13 mouse cellular contexts compared by ENCODE assay signal in the genomic region with DNA sequence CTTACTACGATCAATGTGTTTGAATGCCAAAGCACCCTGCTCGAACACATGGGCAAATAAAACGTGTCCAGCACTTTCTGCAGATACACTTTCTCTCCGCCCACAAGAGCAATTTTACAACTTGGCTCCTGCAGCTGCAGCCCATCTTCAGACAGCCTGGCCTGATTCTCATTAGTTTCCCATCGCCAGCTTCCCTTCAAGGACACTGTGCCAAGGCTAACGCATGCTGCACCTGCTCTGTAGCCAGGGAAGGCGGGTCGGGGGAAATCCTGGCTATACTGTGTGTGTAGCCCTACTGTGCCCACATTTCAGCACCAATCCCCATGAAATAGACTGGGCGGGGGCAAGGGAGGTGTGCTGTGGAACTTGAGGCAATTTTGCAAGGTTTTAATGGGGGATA. TPM values are rescaled to one million over a fixed set of nuclear protein-coding genes. Genes with fewer than 3 reads are reported as not detected.
DNase-seq lines count a peak whose midpoint lies in the region; ATAC-seq lines count a peak whose summit lies in the region.
"Had no signal": no experiment of that assay in that cellular context is flagged by ENCODE, and none has a peak within 500 bp of the region (broad histone marks: within the 10 kb centered on the region; RNA-seq: fewer than 3 reads in every experiment).

No protein-coding gene starts in this region.

- H3K9ac ChIP-seq in hindbrain, embryonic 13.5 days, result peak overlapping the region; percentile 43; the same call in 1 of the 2 replicates
- no peak overlapping the region for H3K9ac ChIP-seq in hindbrain, embryonic 11.5 days (ENCODE audit: low read depth, low read length)
- H3K9ac ChIP-seq in neural tube, embryonic 12.5 days, result no peak overlapping the region
- no peak overlapping the region; the same call in 1 of the 2 replicates for H3K9ac ChIP-seq in intestine, embryonic 16.5 days (ENCODE audit: low read depth, low read length)
- H3K9ac ChIP-seq: embryonic facial prominence, embryonic 13.5 days had no signal

- no peak overlapping the region for H3K4me2 ChIP-seq in hindbrain, embryonic 13.5 days
- H3K4me2 ChIP-seq in hindbrain, embryonic 11.5 days (replicated peaks; ENCODE audit: low read depth, low read length), result no peak overlapping the region
- H3K4me2 ChIP-seq in neural tube, embryonic 12.5 days (replicated peaks), result no peak overlapping the region
- H3K4me2 ChIP-seq in intestine, embryonic 16.5 days (ENCODE audit: low read depth, low read length), result peak overlapping the region; percentile 5; the same call in 1 of the 2 replicates
- H3K4me2 ChIP-seq: embryonic facial prominence, embryonic 13.5 days had no signal

- 66% methylated on average over 9 of the region's 9 CpGs for WGBS in hindbrain, embryonic 13.5 days
- 74% methylated on average over 9 of the region's 9 CpGs for WGBS in hindbrain, embryonic 11.5 days
- 45% methylated on average over 9 of the region's 9 CpGs for WGBS in neural tube, embryonic 12.5 days
- WGBS in intestine, embryonic 16.5 days, result 38% methylated on average over 9 of the region's 9 CpGs

- DNase-seq in hindbrain, embryonic 11.5 days (ENCODE audit: low spot score), result no peak
- no peak for DNase-seq in neural tube, embryonic 10.5 days (ENCODE audit: extremely low spot score, low spot score)
- DNase-seq in lung, postnatal 36 days, result peak; percentile 46
- DNase-seq in heart, postnatal 25 days (ENCODE audit: low spot score), result no peak
- DNase-seq: cerebellum, adult 11 months had no signal

- no peak overlapping the region for H3K27ac ChIP-seq in hindbrain, embryonic 13.5 days
- H3K27ac ChIP-seq in hindbrain, embryonic 11.5 days (ENCODE audit: low read depth, low read length), result no peak overlapping the region
- no peak overlapping the region for H3K27ac ChIP-seq in neural tube, embryonic 12.5 days
- peak overlapping the region; percentile 64 for H3K27ac ChIP-seq in intestine, embryonic 16.5 days (ENCODE audit: low read length)
- H3K27ac ChIP-seq: embryonic facial prominence, embryonic 13.5 days; layer of hippocampus, adult 2 months had no signal

- peaks cover 21% of the 10 kb centered on the region for H3K4me1 ChIP-seq in hindbrain, embryonic 13.5 days (replicated peaks)
- H3K4me1 ChIP-seq in hindbrain, embryonic 11.5 days (replicated peaks; ENCODE audit: control insufficient read depth, insufficient read depth, low read length), result peaks cover 4% of the 10 kb centered on the region; the same call in 1 of the 2 replicates
- H3K4me1 ChIP-seq in neural tube, embryonic 12.5 days, result peaks cover 23% of the 10 kb centered on the region
- H3K4me1 ChIP-seq in intestine, embryonic 16.5 days (ENCODE audit: control insufficient read depth, insufficient read depth, low read length), result peaks cover 18% of the 10 kb centered on the region

- H3K9me3 ChIP-seq in hindbrain, embryonic 13.5 days, result no peaks in the 10 kb centered on the region
- H3K9me3 ChIP-seq in hindbrain, embryonic 11.5 days (ENCODE audit: control insufficient read depth, low read length), result no peaks in the 10 kb centered on the region
- no peaks in the 10 kb centered on the region for H3K9me3 ChIP-seq in neural tube, embryonic 12.5 days
- no peaks in the 10 kb centered on the region for H3K9me3 ChIP-seq in intestine, embryonic 16.5 days (ENCODE audit: control insufficient read depth, low read length)
- H3K9me3 ChIP-seq: embryonic facial prominence, embryonic 13.5 days had no signal

- intact Hi-C loops in heart, postnatal 25 days (cut with DNase I), result no loop called here

- H3K36me3 ChIP-seq in hindbrain, embryonic 13.5 days, result no peaks in the 10 kb centered on the region
- H3K36me3 ChIP-seq in hindbrain, embryonic 11.5 days (ENCODE audit: control insufficient read depth, insufficient read depth, low read length), result no peaks in the 10 kb centered on the region
- no peaks in the 10 kb centered on the region for H3K36me3 ChIP-seq in neural tube, embryonic 12.5 days
- H3K36me3 ChIP-seq in intestine, embryonic 16.5 days (ENCODE audit: control insufficient read depth, insufficient read depth, low read length), result no peaks in the 10 kb centered on the region
- H3K36me3 ChIP-seq: embryonic facial prominence, embryonic 13.5 days had no signal

- H3K4me3 ChIP-seq in hindbrain, embryonic 13.5 days, result no peak overlapping the region
- H3K4me3 ChIP-seq in hindbrain, embryonic 11.5 days (ENCODE audit: low read depth, low read length), result no peak overlapping the region
- H3K4me3 ChIP-seq in neural tube, embryonic 12.5 days, result no peak overlapping the region
- H3K4me3 ChIP-seq in intestine, embryonic 16.5 days (ENCODE audit: low read length), result no peak overlapping the region
- H3K4me3 ChIP-seq: embryonic facial prominence, embryonic 13.5 days; layer of hippocampus, adult 2 months; myocyte had no signal

- ATAC-seq in hindbrain, embryonic 13.5 days (ENCODE audit: low FRiP score), result no peak
- ATAC-seq in hindbrain, embryonic 11.5 days (ENCODE audit: low FRiP score), result no peak
- ATAC-seq in neural tube, embryonic 12.5 days (ENCODE audit: low FRiP score, low read depth), result peak; percentile 19; the same call in 1 of the 2 replicates
- ATAC-seq in intestine, embryonic 16.5 days, result no peak; the same call in 1 of the 2 replicates

- H3K27me3 ChIP-seq in hindbrain, embryonic 13.5 days, result no peaks in the 10 kb centered on the region
- H3K27me3 ChIP-seq in hindbrain, embryonic 11.5 days (ENCODE audit: control insufficient read depth, insufficient read depth, low read length), result no peaks in the 10 kb centered on the region
- no peaks in the 10 kb centered on the region for H3K27me3 ChIP-seq in neural tube, embryonic 12.5 days (replicated peaks)
- H3K27me3 ChIP-seq in intestine, embryonic 16.5 days (replicated peaks; ENCODE audit: control insufficient read depth, insufficient read depth, low read length), result no peaks in the 10 kb centered on the region
- H3K27me3 ChIP-seq: embryonic facial prominence, embryonic 13.5 days had no signal

RNA-seq across cellular contexts. Expression of gene Qsox2, which starts 3.0 kb away (rescaled TPM):
- 13.2 and 13.9 TPM in 2 replicates for polyA plus RNA-seq in hindbrain, embryonic 13.5 days (2015; fragmentation: Nextera tagmentation; extraction: Ambion mirVana)
- 15.8 and 16.7 TPM in 2 replicates for polyA plus RNA-seq in hindbrain, embryonic 11.5 days (2014; fragmentation: Nextera tagmentation; extraction: Ambion mirVana)
- polyA plus RNA-seq in neural tube, embryonic 12.5 days (2016; fragmentation: Nextera tagmentation; extraction: Ambion mirVana), result 18.4 and 20.6 TPM in 2 replicates
- 23.8 and 25.1 TPM in 2 replicates for polyA plus RNA-seq in intestine, embryonic 16.5 days (2015; fragmentation: Nextera tagmentation; extraction: Ambion mirVana)
- 10 to 100 TPM; 15.8 to 15.9 TPM for total RNA-seq in heart, postnatal 25 days (2021)

RNA-seq across cellular contexts. Expression of gene Lhx3, which starts 32.2 kb away (rescaled TPM):
- 5.2 and 15.4 TPM in 2 replicates for polyA plus RNA-seq in hindbrain, embryonic 13.5 days (2015; fragmentation: Nextera tagmentation; extraction: Ambion mirVana)
- 6.1 and 7.4 TPM in 2 replicates for polyA plus RNA-seq in hindbrain, embryonic 11.5 days (2014; fragmentation: Nextera tagmentation; extraction: Ambion mirVana)
- 16.8 and 24.2 TPM in 2 replicates for polyA plus RNA-seq in neural tube, embryonic 12.5 days (2016; fragmentation: Nextera tagmentation; extraction: Ambion mirVana)
- 0.09 TPM in 1 of 2 replicates, not detected in the other for polyA plus RNA-seq in intestine, embryonic 16.5 days (2015; fragmentation: Nextera tagmentation; extraction: Ambion mirVana)
- not detected for total RNA-seq in heart, postnatal 25 days (2021)
- total RNA-seq: layer of hippocampus, adult 2 months had no signal
- polyA plus RNA-seq: limb, embryonic 11.5 days; myocyte; stomach, embryonic 14.5 days had no signal

RNA-seq across cellular contexts. Expression of gene Ccdc187, which starts 54.0 kb away (rescaled TPM):
- polyA plus RNA-seq in hindbrain, embryonic 13.5 days (2015; fragmentation: Nextera tagmentation; extraction: Ambion mirVana), result 0.18 and 0.23 TPM in 2 replicates
- polyA plus RNA-seq in hindbrain, embryonic 11.5 days (2014; fragmentation: Nextera tagmentation; extraction: Ambion mirVana), result 0.07 and 0.19 TPM in 2 replicates
- polyA plus RNA-seq in neural tube, embryonic 12.5 days (2016; fragmentation: Nextera tagmentation; extraction: Ambion mirVana), result 0.10 and 0.11 TPM in 2 replicates
- polyA plus RNA-seq in intestine, embryonic 16.5 days (2015; fragmentation: Nextera tagmentation; extraction: Ambion mirVana), result 0.26 and 0.27 TPM in 2 replicates
- total RNA-seq in heart, postnatal 25 days (2021), result under 1 TPM; 0.08 to 0.18 TPM
- polyA plus RNA-seq: limb, embryonic 11.5 days had no signal
